Mouse (Mus musculus): ENCODE data around the gene Gm49661. TPM values are rescaled to one million over a fixed set of nuclear protein-coding genes. Genes with fewer than 3 reads are reported as not detected.

Gm49661 gene
- polyA plus RNA-seq, 1 experiment from 2014 or later: not detected

DNA sequence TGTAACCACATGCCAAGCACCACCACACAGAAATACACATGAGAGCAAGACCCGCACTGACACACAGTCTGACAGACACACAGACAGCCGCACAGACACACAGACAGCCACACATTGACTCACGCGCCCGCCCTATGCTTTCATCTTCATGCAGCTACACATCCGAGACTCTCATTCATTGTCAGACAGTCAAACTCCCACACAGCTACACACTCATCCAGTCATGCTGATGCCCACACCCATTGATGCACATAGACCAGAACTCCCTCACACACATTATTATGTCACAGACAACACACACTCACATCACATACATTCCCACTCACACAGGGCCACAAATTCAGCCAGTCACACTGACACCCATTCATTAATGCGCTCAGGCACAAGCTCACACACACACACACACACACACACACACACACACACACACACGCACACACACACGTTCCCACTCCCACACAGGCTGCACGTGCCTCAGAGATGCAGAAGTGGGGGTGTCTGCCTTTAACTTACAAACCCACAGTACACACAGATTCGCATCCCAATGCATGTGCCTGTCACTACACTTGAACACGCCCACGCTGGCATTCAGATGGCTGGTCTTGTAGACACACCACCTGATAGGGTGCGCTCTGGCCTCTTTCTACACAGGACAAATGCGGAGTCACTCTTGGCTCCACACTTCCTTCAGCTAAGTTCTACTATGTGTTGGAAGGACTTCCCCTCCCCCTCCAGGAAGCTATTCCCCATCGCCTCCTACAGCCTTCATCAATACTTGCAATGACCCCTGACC is 35.3 kb downstream of the Gm49661 start:
- Histone ChIP-seq H3K9me3 (replicated peaks; ENCODE audit: control insufficient read depth, low read length) (no peaks in the 10 kb centered on the region), H3K4me3 (replicated peaks; ENCODE audit: low read length) (no peak overlapping the region), H3K27me3 (ENCODE audit: control insufficient read depth, insufficient read depth, low read length) (peaks cover 62% of the 10 kb centered on the region), H3K27ac (ENCODE audit: low read length) (no peak overlapping the region), H3K9ac (ENCODE audit: low read length) (no peak overlapping the region), H3K4me1 (ENCODE audit: control insufficient read depth, insufficient read depth, low read length) (peaks cover 4% of the 10 kb centered on the region; the same call in 1 of the 2 replicates), H3K36me3 (ENCODE audit: control insufficient read depth, insufficient read depth, low read length) (no peaks in the 10 kb centered on the region), H3K4me2 (ENCODE audit: low read depth, low read length) (no peak overlapping the region)
- ATAC-seq (ENCODE audit: insufficient read depth, low FRiP score): no peak
- 83% methylated on average over 16 of the region's 16 CpGs for WGBS

DNA sequence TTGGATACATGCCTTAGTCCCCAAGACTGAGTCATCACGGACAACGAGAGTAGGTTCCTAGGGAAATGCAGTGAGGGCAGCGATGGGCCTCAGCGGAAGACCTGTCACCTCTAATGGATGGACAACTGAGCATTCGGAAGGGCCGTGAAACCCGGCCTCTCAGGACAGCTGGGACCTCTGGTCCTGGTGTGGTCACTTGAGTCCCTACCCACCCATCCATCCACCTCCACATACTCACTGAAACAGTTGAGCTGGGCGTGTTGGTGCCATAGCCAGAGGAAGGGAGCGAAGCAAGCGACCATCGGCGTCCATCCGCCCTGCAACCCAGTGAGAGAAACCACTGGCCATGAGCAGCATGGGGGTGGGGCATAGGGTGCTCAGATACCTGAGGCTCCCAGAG is 38.7 kb downstream of the Gm49661 start:
- no peak for ATAC-seq (ENCODE audit: insufficient read depth, low FRiP score)
- Histone ChIP-seq H3K9me3 (replicated peaks; ENCODE audit: control insufficient read depth, low read length) (no peaks in the 10 kb centered on the region), H3K4me3 (replicated peaks; ENCODE audit: low read length) (no peak overlapping the region), H3K9ac (ENCODE audit: low read length) (no peak overlapping the region), H3K4me2 (ENCODE audit: low read depth, low read length) (no peak overlapping the region), H3K27ac (ENCODE audit: low read length) (no peak overlapping the region), H3K27me3 (ENCODE audit: control insufficient read depth, insufficient read depth, low read length) (peaks cover 39% of the 10 kb centered on the region), H3K36me3 (ENCODE audit: control insufficient read depth, insufficient read depth, low read length) (no peaks in the 10 kb centered on the region), H3K4me1 (ENCODE audit: control insufficient read depth, insufficient read depth, low read length) (0 out of 2 replicates have a peak, but pooled peaks cover 3% of the 10 kb centered on the region)
- WGBS: 85% methylated on average over 13 of the region's 13 CpGs

DNA sequence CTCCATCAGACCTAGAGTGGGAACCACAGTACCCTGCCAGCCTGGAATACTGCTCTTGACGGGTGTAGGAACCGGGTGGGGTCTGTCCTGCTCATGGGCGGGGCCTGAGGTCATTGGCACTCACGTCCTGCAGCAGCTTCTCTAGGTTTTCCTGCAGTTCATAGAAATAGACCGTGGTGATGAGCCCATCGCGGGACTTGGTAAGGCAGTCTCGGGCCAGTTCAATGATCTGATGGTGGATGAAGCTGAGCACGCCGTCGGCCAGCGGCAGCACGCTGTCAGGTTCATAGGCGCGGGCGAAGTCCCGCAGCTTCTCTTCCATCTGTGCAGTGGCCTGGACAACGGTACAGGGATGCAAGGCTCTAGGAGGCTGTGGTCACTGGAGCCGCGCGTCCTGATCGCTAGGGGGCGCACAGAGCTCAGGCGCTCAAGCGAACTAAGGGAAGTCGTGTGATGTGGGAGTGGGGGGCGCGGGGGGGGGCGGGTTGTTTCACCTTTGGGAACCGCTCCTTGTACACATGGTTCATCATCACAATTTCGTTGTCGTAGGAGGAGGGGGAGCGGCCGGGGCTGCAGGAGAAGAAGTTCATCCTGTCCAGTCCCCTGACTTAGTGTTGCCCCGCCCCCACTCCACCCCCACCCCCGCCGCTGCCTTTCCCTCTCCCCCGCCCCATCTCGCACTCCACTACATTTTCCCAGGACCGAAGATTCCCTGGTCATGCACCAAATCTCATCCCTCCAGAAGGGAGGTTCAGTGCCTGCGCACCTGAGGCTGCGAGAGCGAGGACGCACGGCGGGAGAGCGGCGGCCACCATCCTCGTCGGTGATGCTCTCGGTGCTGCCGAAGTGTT is 40.6 kb downstream of the Gm49661 start:
- Histone ChIP-seq H3K9me3 (replicated peaks; ENCODE audit: control insufficient read depth, low read length) (no peaks in the 10 kb centered on the region), H3K4me2 (ENCODE audit: low read depth, low read length) (peak overlapping the region; percentile 67), H3K4me1 (ENCODE audit: control insufficient read depth, insufficient read depth, low read length) (0 out of 2 replicates have a peak, but pooled peaks cover 3% of the 10 kb centered on the region), H3K4me3 (replicated peaks; ENCODE audit: low read length) (peak overlapping the region; percentile 36), H3K36me3 (ENCODE audit: control insufficient read depth, insufficient read depth, low read length) (no peaks in the 10 kb centered on the region), H3K9ac (ENCODE audit: low read length) (peak overlapping the region; percentile 12; the same call in 1 of the 2 replicates), H3K27ac (ENCODE audit: low read length) (no peak overlapping the region), H3K27me3 (ENCODE audit: control insufficient read depth, insufficient read depth, low read length) (peaks cover 20% of the 10 kb centered on the region; the same call in 1 of the 2 replicates)
- WGBS: 3% methylated on average over 51 of the region's 52 CpGs
- ATAC-seq (ENCODE audit: insufficient read depth, low FRiP score): peak; percentile 79; the same call in 1 of the 2 replicates

DNA sequence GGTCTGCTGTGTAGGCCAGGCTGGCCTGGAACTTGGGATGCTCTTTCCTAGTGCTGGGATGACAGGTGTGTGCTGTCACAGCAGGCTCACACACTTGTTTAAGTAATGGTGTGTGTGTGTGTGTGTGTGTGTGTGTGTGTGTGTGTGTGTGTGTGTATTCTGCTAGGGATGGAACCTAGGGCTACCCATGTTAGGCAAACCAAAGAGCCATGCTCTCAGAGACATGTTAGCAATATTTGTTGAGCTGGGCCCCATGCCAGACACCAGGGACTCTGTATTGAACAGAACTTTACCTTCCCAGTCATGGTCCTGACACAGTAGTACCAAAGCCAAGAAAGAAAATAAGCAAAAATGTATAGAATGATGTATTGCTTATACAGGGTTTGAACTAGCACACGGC is 41.7 kb downstream of the Gm49661 start:
- WGBS: 73% methylated on average over 1 of the region's 1 CpGs
- Histone ChIP-seq H3K4me2 (ENCODE audit: low read depth, low read length) (no peak overlapping the region), H3K27me3 (ENCODE audit: control insufficient read depth, insufficient read depth, low read length) (peaks cover 18% of the 10 kb centered on the region; the same call in 1 of the 2 replicates), H3K36me3 (ENCODE audit: control insufficient read depth, insufficient read depth, low read length) (no peaks in the 10 kb centered on the region), H3K27ac (ENCODE audit: low read length) (no peak overlapping the region), H3K9me3 (replicated peaks; ENCODE audit: control insufficient read depth, low read length) (no peaks in the 10 kb centered on the region), H3K9ac (ENCODE audit: low read length) (no peak overlapping the region), H3K4me3 (replicated peaks; ENCODE audit: low read length) (no peak overlapping the region), H3K4me1 (ENCODE audit: control insufficient read depth, insufficient read depth, low read length) (0 out of 2 replicates have a peak, but pooled peaks cover 3% of the 10 kb centered on the region)
- ATAC-seq (ENCODE audit: insufficient read depth, low FRiP score): no peak

DNA sequence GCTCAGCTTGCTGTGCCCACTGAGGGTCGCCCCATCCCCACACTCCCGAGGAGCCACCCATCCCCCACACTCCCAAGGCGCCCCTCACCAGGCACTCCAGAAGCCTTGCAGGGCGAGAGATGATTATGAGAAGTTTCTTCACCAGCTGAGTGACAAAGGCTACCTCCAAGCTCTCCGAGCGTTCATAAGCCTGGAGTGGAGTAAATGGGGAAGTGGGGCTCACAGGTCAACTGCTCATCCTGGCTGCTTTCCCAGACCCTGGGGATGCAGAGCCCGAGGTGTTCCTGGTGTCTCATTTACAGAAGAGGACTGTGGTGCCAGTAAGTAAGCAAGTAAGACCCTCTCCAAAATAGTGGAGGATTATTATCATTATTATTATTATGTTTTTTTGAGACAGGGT is 43.7 kb downstream of the Gm49661 start:
- WGBS: 71% methylated on average over 7 of the region's 7 CpGs
- Histone ChIP-seq H3K27me3 (ENCODE audit: control insufficient read depth, insufficient read depth, low read length) (peaks cover 16% of the 10 kb centered on the region; the same call in 1 of the 2 replicates), H3K4me2 (ENCODE audit: low read depth, low read length) (no peak overlapping the region), H3K9me3 (replicated peaks; ENCODE audit: control insufficient read depth, low read length) (no peaks in the 10 kb centered on the region), H3K36me3 (ENCODE audit: control insufficient read depth, insufficient read depth, low read length) (no peaks in the 10 kb centered on the region), H3K27ac (ENCODE audit: low read length) (no peak overlapping the region), H3K4me1 (ENCODE audit: control insufficient read depth, insufficient read depth, low read length) (0 out of 2 replicates have a peak, but pooled peaks cover 3% of the 10 kb centered on the region), H3K9ac (ENCODE audit: low read length) (no peak overlapping the region), H3K4me3 (replicated peaks; ENCODE audit: low read length) (no peak overlapping the region)
- ATAC-seq (ENCODE audit: insufficient read depth, low FRiP score): no peak

DNA sequence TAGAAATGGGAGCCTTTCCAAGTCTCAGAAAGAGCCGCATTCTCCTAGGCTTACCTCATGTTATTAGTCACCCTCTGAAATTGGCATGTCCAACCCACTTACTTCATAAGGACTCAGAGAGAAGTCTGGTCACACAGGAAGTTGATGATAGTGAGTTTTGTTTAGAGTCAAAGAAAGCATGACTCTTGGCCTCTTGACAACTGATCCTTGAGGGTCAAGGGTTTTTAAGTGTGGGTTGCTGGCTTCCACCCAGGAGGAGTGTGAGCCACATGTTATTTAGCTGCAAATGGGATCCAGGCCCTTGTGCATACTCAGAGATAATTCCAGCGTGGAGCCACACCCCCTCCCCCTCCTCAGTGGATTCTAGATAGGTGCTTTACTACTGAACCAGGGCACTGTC is 47.6 kb downstream of the Gm49661 start:
- no peaks in the 10 kb centered on the region for H3K9me3 ChIP-seq (replicated peaks; ENCODE audit: control insufficient read depth, low read length)
- H3K36me3 ChIP-seq (ENCODE audit: control insufficient read depth, insufficient read depth, low read length): no peaks in the 10 kb centered on the region
- no peaks in the 10 kb centered on the region for H3K4me1 ChIP-seq (ENCODE audit: control insufficient read depth, insufficient read depth, low read length)
- no peak overlapping the region for H3K4me3 ChIP-seq (replicated peaks; ENCODE audit: low read length)
- no peak overlapping the region for H3K9ac ChIP-seq (ENCODE audit: low read length)
- WGBS: 75% methylated on average over 2 of the region's 2 CpGs
- H3K4me2 ChIP-seq (ENCODE audit: low read depth, low read length): no peak overlapping the region
- no peak for ATAC-seq (ENCODE audit: insufficient read depth, low FRiP score)
- no peak overlapping the region for H3K27ac ChIP-seq (ENCODE audit: low read length)
- peaks cover 4% of the 10 kb centered on the region; the same call in 1 of the 2 replicates for H3K27me3 ChIP-seq (ENCODE audit: control insufficient read depth, insufficient read depth, low read length)

DNA sequence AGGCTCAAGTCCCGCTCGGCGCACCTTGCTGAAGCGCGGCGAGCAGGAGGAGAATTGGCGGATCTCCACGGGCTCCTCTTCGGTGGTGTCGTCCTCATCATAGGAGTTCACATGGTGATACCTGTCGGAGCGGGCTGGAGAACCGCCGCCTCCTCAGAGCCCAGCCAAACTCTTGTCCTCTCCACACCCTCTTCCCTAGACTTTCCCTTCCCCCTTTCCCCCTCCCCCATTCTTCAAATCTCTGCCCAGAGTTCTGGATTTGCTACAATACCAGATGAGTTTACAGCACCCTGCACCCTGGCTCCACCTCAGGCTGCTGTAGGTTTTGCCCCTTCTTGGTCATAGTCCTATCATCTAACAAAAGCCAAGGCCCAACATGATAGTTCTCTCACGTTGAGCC is 50.6 kb downstream of the Gm49661 start:
- H3K4me3 ChIP-seq (replicated peaks; ENCODE audit: low read length): no peak overlapping the region
- H3K9me3 ChIP-seq (replicated peaks; ENCODE audit: control insufficient read depth, low read length): 0 out of 2 replicates have a peak, but pooled peaks cover 6% of the 10 kb centered on the region
- H3K4me1 ChIP-seq (ENCODE audit: control insufficient read depth, insufficient read depth, low read length): no peaks in the 10 kb centered on the region
- H3K4me2 ChIP-seq (ENCODE audit: low read depth, low read length): no peak overlapping the region
- H3K9ac ChIP-seq (ENCODE audit: low read length): no peak overlapping the region
- H3K27me3 ChIP-seq (ENCODE audit: control insufficient read depth, insufficient read depth, low read length): peaks cover 4% of the 10 kb centered on the region; the same call in 1 of the 2 replicates
- WGBS: 90% methylated on average over 15 of the region's 15 CpGs
- H3K27ac ChIP-seq (ENCODE audit: low read length): no peak overlapping the region
- no peaks in the 10 kb centered on the region; the same call in 1 of the 2 replicates for H3K36me3 ChIP-seq (ENCODE audit: control insufficient read depth, insufficient read depth, low read length)
- ATAC-seq (ENCODE audit: insufficient read depth, low FRiP score): no peak

DNA sequence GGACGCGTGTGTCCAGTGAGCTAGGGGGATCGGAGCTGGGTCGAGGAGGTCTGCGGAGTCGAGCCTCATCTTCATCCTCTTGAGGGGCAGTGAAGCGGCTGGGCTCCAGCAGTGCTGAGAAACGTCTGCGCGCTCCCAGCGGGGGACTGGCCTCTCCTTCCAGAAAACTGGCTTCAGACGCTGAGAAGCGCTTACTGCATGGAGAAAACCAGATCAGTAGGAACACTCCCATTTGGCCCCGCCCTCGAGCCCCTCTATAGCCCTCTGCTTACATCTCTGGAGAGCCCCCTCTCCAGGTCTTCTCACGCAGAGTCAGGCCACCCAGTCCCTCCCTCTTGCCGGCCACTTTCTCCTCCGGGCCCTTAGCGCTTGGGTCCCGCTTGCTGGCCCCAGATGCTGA is 51.5 kb downstream of the Gm49661 start:
- Histone ChIP-seq H3K36me3 (ENCODE audit: control insufficient read depth, insufficient read depth, low read length) (no peaks in the 10 kb centered on the region; the same call in 1 of the 2 replicates), H3K27me3 (ENCODE audit: control insufficient read depth, insufficient read depth, low read length) (peaks cover 10% of the 10 kb centered on the region), H3K4me3 (replicated peaks; ENCODE audit: low read length) (no peak overlapping the region), H3K9ac (ENCODE audit: low read length) (no peak overlapping the region), H3K4me2 (ENCODE audit: low read depth, low read length) (no peak overlapping the region), H3K9me3 (replicated peaks; ENCODE audit: control insufficient read depth, low read length) (0 out of 2 replicates have a peak, but pooled peaks cover 6% of the 10 kb centered on the region), H3K27ac (ENCODE audit: low read length) (no peak overlapping the region), H3K4me1 (ENCODE audit: control insufficient read depth, insufficient read depth, low read length) (peaks cover 2% of the 10 kb centered on the region; the same call in 1 of the 2 replicates)
- WGBS: 47% methylated on average over 20 of the region's 20 CpGs
- no peak for ATAC-seq (ENCODE audit: insufficient read depth, low FRiP score)
